Mouse (Mus musculus) fat pad, adult 2 months (tissue): ENCODE data around the gene Nmur1.
"Not testable (repeated sequence)": the region's sequence is repeated elsewhere in the genome, so short reads cannot be mapped to it uniquely, and the experiment has no call there.

Experiments
- DNase-seq: peaks from one replicate; pipeline ENCODE4 v3.0.0-alpha.2; 2011; ENCODE audit warnings: low read depth, low spot score; ENCODE audit errors: extremely low read depth

The Nmur1 gene

GRCm38 (mm10) chr1:86426128-86426527, at the start of gene Nmur1, which contains the start of gene Tex44:
Gene Nmur1, minus strand, starts transcription at chr1:86426228.
Gene Tex44, plus strand, starts transcription at chr1:86426329.
- DNase-seq, result no peak

- DNase-seq, result no peak
Observed at GRCm38 (mm10) chr1:86473109-86473760, 47.2 kb upstream of the Nmur1 start.

- no peak for DNase-seq
Observed at GRCm38 (mm10) chr1:86472197-86472952, 46.3 kb upstream of the Nmur1 start.

- DNase-seq, result not testable (repeated sequence)
Observed at GRCm38 (mm10) chr1:86471504-86471961, 45.5 kb upstream of the Nmur1 start.

- no peak for DNase-seq
Observed at GRCm38 (mm10) chr1:86470519-86471181, 44.6 kb upstream of the Nmur1 start.

- no peak for DNase-seq
Observed at GRCm38 (mm10) chr1:86469876-86470275, 43.8 kb upstream of the Nmur1 start.

- no peak for DNase-seq
Observed at GRCm38 (mm10) chr1:86467416-86467815, 41.4 kb upstream of the Nmur1 start.

GRCm38 (mm10) chr1:86464875-86465224, 38.8 kb upstream of the Nmur1 start:
- no peak for DNase-seq

GRCm38 (mm10) chr1:86464223-86464874, 38.3 kb upstream of the Nmur1 start:
- no peak for DNase-seq

GRCm38 (mm10) chr1:86459371-86459770, 33.3 kb upstream of the Nmur1 start:
- DNase-seq, result no peak

- no peak for DNase-seq
Observed at GRCm38 (mm10) chr1:86456892-86457581, 31.0 kb upstream of the Nmur1 start.

- no peak for DNase-seq
Observed at GRCm38 (mm10) chr1:86452713-86453112, 26.7 kb upstream of the Nmur1 start.

GRCm38 (mm10) chr1:86449966-86450365, 23.9 kb upstream of the Nmur1 start:
- no peak for DNase-seq

GRCm38 (mm10) chr1:86448272-86448671, 22.2 kb upstream of the Nmur1 start:
- no peak for DNase-seq

- no peak for DNase-seq
Observed at GRCm38 (mm10) chr1:86447596-86448171, 21.7 kb upstream of the Nmur1 start.

- no peak for DNase-seq
Observed at GRCm38 (mm10) chr1:86443386-86444172, 17.6 kb upstream of the Nmur1 start.

- no peak for DNase-seq
Observed at GRCm38 (mm10) chr1:86442832-86443231, 16.8 kb upstream of the Nmur1 start.

- no peak for DNase-seq
Observed at GRCm38 (mm10) chr1:86441980-86442831, 16.2 kb upstream of the Nmur1 start.

GRCm38 (mm10) chr1:86441724-86441979, 15.6 kb upstream of the Nmur1 start:
- no peak for DNase-seq
